19 mouse cellular contexts compared by ENCODE assay signal in the genomic region with DNA sequence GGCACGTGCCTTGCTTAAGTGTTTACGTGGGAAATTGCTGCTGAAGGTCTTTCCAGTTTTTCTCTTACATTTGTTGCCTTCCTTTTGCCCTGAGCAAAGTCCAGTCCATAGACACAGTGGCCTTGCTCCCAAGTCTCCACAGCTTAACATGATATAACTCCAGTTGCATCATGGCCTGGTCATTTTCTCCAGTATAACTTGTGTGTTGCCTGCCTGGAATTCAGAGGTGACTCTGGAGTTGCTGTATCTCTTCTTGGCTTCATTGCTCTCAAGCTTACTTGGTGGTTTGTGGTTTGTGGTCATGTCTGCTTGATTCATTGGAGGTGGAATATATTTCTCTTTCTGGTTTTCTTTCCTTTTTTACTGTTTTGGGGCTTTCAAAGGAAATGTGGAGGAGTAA. TPM values are rescaled to one million over a fixed set of nuclear protein-coding genes. Genes with fewer than 3 reads are reported as not detected.
"Had no signal": no experiment of that assay in that cellular context is flagged by ENCODE, and none has a peak within 500 bp of the region (broad histone marks: within the 10 kb centered on the region; RNA-seq: fewer than 3 reads in every experiment).

No protein-coding gene starts in this region.

- H3K36me3 ChIP-seq: liver, embryonic 13.5 days; midbrain, embryonic 13.5 days; neural tube, embryonic 13.5 days had no signal

- H3K27ac ChIP-seq: liver, embryonic 13.5 days; macrophage; midbrain, embryonic 13.5 days; neural tube, embryonic 13.5 days had no signal

- DNase-seq: kidney, adult 11 months; kidney, adult 9 months; kidney, postnatal 25 days; liver, embryonic 13.5 days; lung, embryonic 14.5 days; thymus, adult 2 months; thymus, postnatal 14 days; thymus, postnatal 4 days had no signal

- H3K27me3 ChIP-seq: liver, embryonic 13.5 days; midbrain, embryonic 13.5 days; neural tube, embryonic 13.5 days had no signal

- H3K4me3 ChIP-seq: liver, embryonic 13.5 days; midbrain, embryonic 13.5 days; myocyte; neural tube, embryonic 13.5 days had no signal

- H3K9me3 ChIP-seq: liver, embryonic 13.5 days; midbrain, embryonic 13.5 days; neural tube, embryonic 13.5 days had no signal

- ATAC-seq: lung, postnatal 0 days; midbrain, embryonic 13.5 days; midbrain, embryonic 16.5 days had no signal

- H3K4me1 ChIP-seq: liver, embryonic 13.5 days; midbrain, embryonic 13.5 days had no signal

RNA-seq across cellular contexts. Expression of a gene that starts 17.7 kb away (rescaled TPM):
- total RNA-seq: liver, adult 2 months; megakaryocyte, adult 5-6 weeks; monocyte, adult 5-6 weeks; neutrophil, adult 5-6 weeks had no signal
- polyA plus RNA-seq: liver, adult 2 months; liver, embryonic 13.5 days; liver, embryonic 16.5 days; macrophage had no signal
